8 mouse cellular contexts compared by ENCODE assay signal in genomic region chr4:133752449-133753374, GRCm38 (mm10). TPM values are rescaled to one million over a fixed set of nuclear protein-coding genes. Genes with fewer than 3 reads are reported as not detected.
DNase-seq lines count a peak whose midpoint lies in the region; ATAC-seq and TF ChIP-seq lines count a peak whose summit lies in the region.

No protein-coding gene starts in this region.

- H3K27me3 ChIP-seq in megakaryocyte, embryonic 14.5 days (replicated peaks): no peaks in the 10 kb centered on the region
- H3K27me3 ChIP-seq in kidney, adult 2 months (replicated peaks; ENCODE audit: control insufficient read depth, insufficient read depth, low read length): no peaks in the 10 kb centered on the region
- H3K27me3 ChIP-seq in liver, embryonic 13.5 days: no peaks in the 10 kb centered on the region

- no peak for ATAC-seq in megakaryocyte, adult 5-6 weeks (ENCODE audit: poor library complexity, severe bottlenecking)
- ATAC-seq in liver, embryonic 13.5 days (ENCODE audit: low read depth): 0 out of 2 replicates have a peak, but pooled peaks have one; percentile 1

- H3K4me2 ChIP-seq in liver, embryonic 13.5 days: peak overlapping the region; percentile 99

- peak overlapping the region; percentile 94 for H3K4me3 ChIP-seq in megakaryocyte, embryonic 14.5 days (replicated peaks)
- H3K4me3 ChIP-seq in kidney, adult 2 months (ENCODE audit: insufficient read depth, low read depth, low read length): peak overlapping the region; percentile 67
- H3K4me3 ChIP-seq in liver, embryonic 13.5 days (replicated peaks): peak overlapping the region; percentile 100

- peak overlapping the region; percentile 100 for H3K9ac ChIP-seq in liver, embryonic 13.5 days

- H3K27ac ChIP-seq in kidney, adult 2 months (ENCODE audit: insufficient read depth, low read depth, low read length): peak overlapping the region; percentile 85
- peak overlapping the region; percentile 100 for H3K27ac ChIP-seq in liver, embryonic 13.5 days

- H3K9me3 ChIP-seq in megakaryocyte, embryonic 14.5 days: no peaks in the 10 kb centered on the region
- H3K9me3 ChIP-seq in liver, embryonic 13.5 days (replicated peaks): no peaks in the 10 kb centered on the region

- WGBS in kidney, adult 2 months: under 1% methylated on average over 116 of the region's 121 CpGs
- WGBS in liver, embryonic 13.5 days (ENCODE audit: insufficient replicate concordance): under 1% methylated on average over 97 of the region's 121 CpGs

- peaks cover 50% of the 10 kb centered on the region for H3K4me1 ChIP-seq in megakaryocyte, embryonic 14.5 days
- H3K4me1 ChIP-seq in kidney, adult 2 months (ENCODE audit: control insufficient read depth, insufficient read depth, low read length): peaks cover 30% of the 10 kb centered on the region
- peaks cover 68% of the 10 kb centered on the region for H3K4me1 ChIP-seq in liver, embryonic 13.5 days (replicated peaks)

- peaks cover 28% of the 10 kb centered on the region for H3K36me3 ChIP-seq in megakaryocyte, embryonic 14.5 days (replicated peaks; ENCODE audit: low read length)
- no peaks in the 10 kb centered on the region for H3K36me3 ChIP-seq in kidney, adult 2 months (ENCODE audit: control insufficient read depth, insufficient read depth, low read length)
- H3K36me3 ChIP-seq in liver, embryonic 13.5 days: peaks cover 22% of the 10 kb centered on the region

- no peak for TF ChIP-seq POLR2A in kidney, adult 2 months (IDR thresholded peaks at IDR 0.05; ENCODE audit: low read depth, low read length)

- no peak for TF ChIP-seq CTCF in kidney, adult 2 months (conservative IDR thresholded peaks at IDR 0.05; ENCODE audit: insufficient read depth, insufficient read length, low read depth, low read length)

- DNase-seq in cerebellum, postnatal 10 days: peak; percentile 63 to 71
- peak; percentile 43 to 55 for DNase-seq in gastrocnemius, postnatal 4 days (ENCODE audit: low spot score in 2 of 2)
- DNase-seq in kidney, adult 2 months: peak; percentile 40
- DNase-seq in liver, embryonic 13.5 days: peak; percentile 39
- DNase-seq in ovary, adult 18-20 months (ENCODE audit: low spot score): peak; percentile 23
- DNase-seq in thymus, postnatal 0 days (ENCODE audit: low spot score): peak; percentile 55

RNA-seq across cellular contexts. Expression of gene Arid1a, which starts 3.9 kb away (rescaled TPM):
- polyA plus RNA-seq in megakaryocyte, embryonic 14.5 days (2012; ENCODE audit: insufficient read depth, low replicate concordance): 29.1 and 51.7 TPM in 2 replicates
- 95.9 and 112 TPM in 2 replicates for total RNA-seq in megakaryocyte, adult 5-6 weeks (2015)
- total RNA-seq in megakaryocyte, adult 5-6 weeks (2017): 29.7 and 40.6 TPM in 2 replicates
- 10 to 100 TPM; 55.0 to 55.5 TPM for total RNA-seq in gastrocnemius, postnatal 4 days (2021)
- 40.5 and 43.7 TPM in 2 replicates for polyA plus RNA-seq in kidney, adult 2 months (2012; rRNA removed)
- polyA plus RNA-seq in liver, embryonic 13.5 days (2015; fragmentation: Nextera tagmentation; extraction: Ambion mirVana): 8.0 and 9.0 TPM in 2 replicates
- 25.3 and 36.5 TPM in 2 replicates for polyA plus RNA-seq in thymus, postnatal 0 days (2015; fragmentation: Nextera tagmentation; extraction: Ambion mirVana)
